Mouse (Mus musculus) intestine, postnatal 0 days (tissue): ENCODE measurements around the gene 0610012G03Rik. TPM values are rescaled to one million over a fixed set of nuclear protein-coding genes. Genes with fewer than 3 reads are reported as not detected.

Source experiments
- ATAC-seq: fragments of 200-750 bp; cut with Nextera tagmentation; 2 replicates; pipeline ENCODE4 v1.8.0; 2017; ENCODE audit warnings: mild to moderate bottlenecking, moderate TSS enrichment, moderate library complexity
- H3K27ac ChIP-seq: fragments of 300-500 bp; sonication (generic); 2 replicates; pipeline ENCODE4 v1.5.1; 2014; ENCODE audit warnings: mild to moderate bottlenecking, low read depth, low read length, moderate library complexity
- H3K27me3 ChIP-seq: fragments of 300-500 bp; sonication (generic); replicated peaks from 2 replicates; pipeline ENCODE4 v1.6.1; 2014; ENCODE audit warnings: low read length, mixed read lengths; ENCODE audit not compliant: control insufficient read depth, insufficient read depth
- H3K36me3 ChIP-seq: fragments of 300-500 bp; sonication (generic); 2 replicates; pipeline ENCODE4 v1.6.1; 2014; ENCODE audit warnings: mild to moderate bottlenecking, moderate library complexity; ENCODE audit not compliant: control insufficient read depth, insufficient read depth
- H3K4me1 ChIP-seq: fragments of 300-500 bp; sonication (generic); replicated peaks from 2 replicates; pipeline ENCODE4 v1.6.1; 2014; ENCODE audit warnings: antibody characterized with exemption, low read length, mixed read lengths; ENCODE audit not compliant: control insufficient read depth, insufficient read depth
- H3K4me2 ChIP-seq: fragments of 300-500 bp; sonication (generic); replicated peaks from 2 replicates; pipeline ENCODE4 v1.6.1; 2014; ENCODE audit warnings: low read depth, mild to moderate bottlenecking, moderate library complexity
- H3K4me3 ChIP-seq: fragments of 300-500 bp; sonication (generic); 2 replicates; pipeline ENCODE4 v1.5.1; 2014; ENCODE audit warnings: low read depth, low read length
- H3K9ac ChIP-seq: fragments of 300-500 bp; sonication (generic); 2 replicates; pipeline ENCODE4 v1.6.1; 2014; ENCODE audit warnings: mild to moderate bottlenecking, low read depth, low read length
- H3K9me3 ChIP-seq: fragments of 300-500 bp; sonication (generic); 2 replicates; pipeline ENCODE4 v1.6.1; 2016; ENCODE audit warnings: mixed run types; ENCODE audit not compliant: control insufficient read depth
- CTCF ChIP-seq: sonication (generic); IDR thresholded peaks from 2 replicates; pipeline ENCODE4 v1.5.1; 2016; ENCODE audit warnings: low read depth, mild to moderate bottlenecking, control low read depth, antibody characterized with exemption, moderate library complexity
- WGBS: fragments of 180-500 bp; shearing (Covaris S2); extraction: QIAGEN DNeasy Blood & Tissue Kit; methylation state at CpG from one replicate; pipeline ENCODE4 v1.1.7; 2014; 5-methylcytosine and 5-hydroxymethylcytosine counted together
- polyA plus RNA-seq: library from polyadenylated mRNA; unstranded; fragments of >200 nt; fragmentation: Nextera tagmentation; extraction: Ambion mirVana; gene quantifications from 2 replicates; pipeline ENCODE4 v1.2.1, GENCODE M21; 2015

Gene 0610012G03Rik
- polyA plus RNA-seq, 1 experiment from 2014 or later = 214 TPM

GRCm38 (mm10) chr16:31931330-31931729, 17.0 kb downstream of the 0610012G03Rik start:
- no peak for TF ChIP-seq CTCF
- Histone ChIP-seq H3K27me3 (peaks cover 24% of the 10 kb centered on the region), H3K9me3 (no peaks in the 10 kb centered on the region), H3K4me1 (0 out of 2 replicates have a peak, but pooled peaks cover 4% of the 10 kb centered on the region), H3K9ac (no peak overlapping the region), H3K27ac (no peak overlapping the region), H3K4me2 (peak overlapping the region; percentile 39; the same call in 1 of the 2 replicates), H3K36me3 (no peaks in the 10 kb centered on the region), H3K4me3 (no peak overlapping the region)
- 57% methylated on average over 17 of the region's 17 CpGs for WGBS
- ATAC-seq = no peak

- Histone ChIP-seq H3K4me3 (no peak overlapping the region), H3K9me3 (no peaks in the 10 kb centered on the region), H3K4me1 (no peaks in the 10 kb centered on the region), H3K27ac (no peak overlapping the region), H3K4me2 (no peak overlapping the region), H3K27me3 (no peaks in the 10 kb centered on the region; the same call in 1 of the 2 replicates), H3K9ac (no peak overlapping the region), H3K36me3 (no peaks in the 10 kb centered on the region)
- TF ChIP-seq CTCF = no peak
- WGBS = 87% methylated on average over 5 of the region's 5 CpGs
- no peak for ATAC-seq
Measured at GRCm38 (mm10) chr16:31927412-31927811, 20.9 kb downstream of the 0610012G03Rik start.

GRCm38 (mm10) chr16:31926547-31927182, 21.6 kb downstream of the 0610012G03Rik start:
- 0 out of 2 replicates have a peak, but pooled peaks have one; percentile 4 for ATAC-seq
- H3K4me3 ChIP-seq = no peak overlapping the region
- 76% methylated on average over 13 of the region's 13 CpGs for WGBS
- H3K9me3 ChIP-seq = no peaks in the 10 kb centered on the region
- TF ChIP-seq CTCF = no peak
- no peak overlapping the region for H3K27ac ChIP-seq
- H3K9ac ChIP-seq = no peak overlapping the region
- H3K4me1 ChIP-seq = no peaks in the 10 kb centered on the region
- H3K27me3 ChIP-seq = no peaks in the 10 kb centered on the region
- H3K36me3 ChIP-seq = no peaks in the 10 kb centered on the region
- H3K4me2 ChIP-seq = no peak overlapping the region

GRCm38 (mm10) chr16:31926091-31926490, 22.2 kb downstream of the 0610012G03Rik start:
- Histone ChIP-seq H3K9me3 (no peaks in the 10 kb centered on the region), H3K4me1 (no peaks in the 10 kb centered on the region), H3K27ac (no peak overlapping the region), H3K4me3 (no peak overlapping the region), H3K4me2 (no peak overlapping the region), H3K27me3 (no peaks in the 10 kb centered on the region), H3K36me3 (no peaks in the 10 kb centered on the region), H3K9ac (no peak overlapping the region)
- 55% methylated on average over 6 of the region's 6 CpGs for WGBS
- no peak for TF ChIP-seq CTCF
- peak; percentile 44 for ATAC-seq

- Histone ChIP-seq H3K4me1 (no peaks in the 10 kb centered on the region), H3K27me3 (no peaks in the 10 kb centered on the region), H3K27ac (no peak overlapping the region), H3K4me3 (no peak overlapping the region), H3K9me3 (no peaks in the 10 kb centered on the region), H3K36me3 (no peaks in the 10 kb centered on the region), H3K4me2 (no peak overlapping the region), H3K9ac (no peak overlapping the region)
- TF ChIP-seq CTCF = no peak
- peak; percentile 50 for ATAC-seq
- WGBS = 50% methylated on average over 6 of the region's 6 CpGs
Measured at GRCm38 (mm10) chr16:31924368-31924767, 23.9 kb downstream of the 0610012G03Rik start.

- Histone ChIP-seq H3K9ac (peak overlapping the region; percentile 24; the same call in 1 of the 2 replicates), H3K9me3 (no peaks in the 10 kb centered on the region), H3K4me2 (peak overlapping the region; percentile 59), H3K4me3 (0 out of 2 replicates have a peak overlapping the region, but pooled peaks have one; percentile 6), H3K36me3 (no peaks in the 10 kb centered on the region), H3K27me3 (no peaks in the 10 kb centered on the region), H3K27ac (peak overlapping the region; percentile 74), H3K4me1 (no peaks in the 10 kb centered on the region)
- TF ChIP-seq CTCF = peak; percentile 98
- ATAC-seq = peak; percentile 48
- WGBS = 1% methylated on average over 14 of the region's 14 CpGs
Measured at GRCm38 (mm10) chr16:31918248-31918724, 30.0 kb downstream of the 0610012G03Rik start.
